Mouse (Mus musculus) CD4-positive, CD25-positive, alpha-beta regulatory T cell, adult 4 months (primary cell): ENCODE results near the gene Elovl7. TPM values are rescaled to one million over a fixed set of nuclear protein-coding genes. Genes with fewer than 3 reads are reported as not detected.

Experiments
- ATAC-seq: one replicate; pipeline ENCODE4 v1.8.0; 2017
- polyA plus RNA-seq, 2 experiments: library from polyadenylated mRNA; unstranded; fragments of 100-300 nt; shearing (Covaris generic); gene quantifications; one replicate each; pipeline ENCODE4 v1.2.1; 2017

Gene Elovl7
- polyA plus RNA-seq, 2 experiments from 2014 or later = 0.15 to 0.22 TPM

- ATAC-seq = no peak
Measured at GRCm38 (mm10) chr13:108303841-108304240, 89.6 kb downstream of the Elovl7 start.

GRCm38 (mm10) chr13:108304680-108305079 lies 90.5 kb downstream of the Elovl7 start:
- ATAC-seq = no peak

GRCm38 (mm10) chr13:108315702-108316486 lies 101.7 kb downstream of the Elovl7 start, which contains the start of gene Depdc1b:
TSS of gene Depdc1b (plus strand) at chr13:108316332.
- peak; percentile 99 for ATAC-seq

GRCm38 (mm10) chr13:108316487-108316903 lies 102.3 kb downstream of the Elovl7 start:
- peak; percentile 12 for ATAC-seq

GRCm38 (mm10) chr13:108317414-108317813 lies 103.2 kb downstream of the Elovl7 start:
- ATAC-seq = no peak

GRCm38 (mm10) chr13:108319028-108319427 lies 104.8 kb downstream of the Elovl7 start:
- no peak for ATAC-seq

- no peak for ATAC-seq
Measured at GRCm38 (mm10) chr13:108320216-108320615, 106.0 kb downstream of the Elovl7 start.

GRCm38 (mm10) chr13:108322466-108322865 lies 108.3 kb downstream of the Elovl7 start:
- no peak for ATAC-seq

GRCm38 (mm10) chr13:108323317-108323716 lies 109.1 kb downstream of the Elovl7 start:
- ATAC-seq = no peak

GRCm38 (mm10) chr13:108323866-108324829 lies 109.9 kb downstream of the Elovl7 start:
- no peak for ATAC-seq

- no peak for ATAC-seq
Measured at GRCm38 (mm10) chr13:108325871-108326270, 111.7 kb downstream of the Elovl7 start.

- no peak for ATAC-seq
Measured at GRCm38 (mm10) chr13:108326351-108326750, 112.1 kb downstream of the Elovl7 start.

- no peak for ATAC-seq
Measured at GRCm38 (mm10) chr13:108327047-108327446, 112.8 kb downstream of the Elovl7 start.

- ATAC-seq = no peak
Measured at GRCm38 (mm10) chr13:108328406-108329180, 114.4 kb downstream of the Elovl7 start.

GRCm38 (mm10) chr13:108329693-108330092 lies 115.5 kb downstream of the Elovl7 start:
- ATAC-seq = peak; percentile 91

Other genes with a start within 250 kb of the Elovl7 start
- gene Smim15, start 170.0 kb upstream of the Elovl7 start, polyA plus RNA-seq = 10 to 100 TPM; 76.2 to 86.4 TPM
- gene Ndufaf2, start 55.8 kb upstream of the Elovl7 start, polyA plus RNA-seq = 10 to 100 TPM; 39.7 to 40.4 TPM
- 10 to 100 TPM; 11.0 to 13.6 TPM for gene Ercc8, start 55.7 kb upstream of the Elovl7 start, polyA plus RNA-seq
- gene Depdc1b, start 101.9 kb downstream of the Elovl7 start, polyA plus RNA-seq = 1 to 10 TPM in 1 of 2 experiments, under 1 TPM in 1; 0.86 to 2.3 TPM
- gene Pde4d, start 235.5 kb downstream of the Elovl7 start, polyA plus RNA-seq = 1 to 10 TPM; 5.5 to 7.3 TPM